Mouse (Mus musculus) cerebellum, adult 8-10 months (tissue): ENCODE results near the gene Mapkapk5.
"Not testable (repeated sequence)": the region's sequence is repeated elsewhere in the genome, so short reads cannot be mapped to it uniquely, and the experiment has no call there.

Experiments
- DNase-seq: peaks from one replicate; pipeline ENCODE4 v3.0.0; 2022

Mapkapk5 gene

DNA sequence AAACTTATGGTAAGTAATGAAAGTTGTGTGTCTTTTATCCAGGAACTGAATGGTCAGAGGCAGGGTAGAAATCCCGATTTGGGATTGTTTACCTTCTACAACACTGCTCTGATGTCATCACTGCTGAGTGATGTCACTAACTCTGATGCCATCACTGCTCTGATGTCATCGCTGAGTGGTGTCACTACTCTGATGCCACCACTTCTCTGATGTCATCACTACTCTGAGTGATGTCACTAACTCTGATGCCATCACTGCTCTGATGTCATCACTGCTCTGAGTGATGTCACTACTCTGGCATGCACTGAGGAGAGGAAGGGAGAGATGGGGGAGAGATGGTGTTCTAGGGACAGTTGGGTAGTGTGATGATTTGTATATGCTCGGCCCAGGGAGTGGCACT, 16.7 kb upstream of the Mapkapk5 start:
- DNase-seq: no peak

DNA sequence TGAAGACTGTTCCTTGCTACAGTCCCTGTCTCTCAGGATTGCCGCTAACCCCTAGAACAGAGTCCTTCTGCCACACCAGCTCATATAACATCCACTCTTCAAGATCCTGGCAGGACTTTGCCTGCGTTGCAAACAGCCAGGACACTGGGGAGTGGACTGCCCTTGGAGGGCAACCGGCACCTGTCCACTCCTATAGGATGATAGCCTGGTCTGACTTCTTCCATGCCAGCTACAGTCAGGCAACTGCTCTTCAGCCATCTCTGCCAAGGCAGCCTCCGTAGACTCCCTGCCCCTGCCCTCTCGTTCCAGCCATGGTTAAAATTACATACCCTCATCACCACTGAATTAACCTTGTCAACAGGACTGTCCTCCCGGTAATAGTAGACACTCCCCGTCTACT, 3.5 kb upstream of the Mapkapk5 start:
- DNase-seq: no peak

DNA sequence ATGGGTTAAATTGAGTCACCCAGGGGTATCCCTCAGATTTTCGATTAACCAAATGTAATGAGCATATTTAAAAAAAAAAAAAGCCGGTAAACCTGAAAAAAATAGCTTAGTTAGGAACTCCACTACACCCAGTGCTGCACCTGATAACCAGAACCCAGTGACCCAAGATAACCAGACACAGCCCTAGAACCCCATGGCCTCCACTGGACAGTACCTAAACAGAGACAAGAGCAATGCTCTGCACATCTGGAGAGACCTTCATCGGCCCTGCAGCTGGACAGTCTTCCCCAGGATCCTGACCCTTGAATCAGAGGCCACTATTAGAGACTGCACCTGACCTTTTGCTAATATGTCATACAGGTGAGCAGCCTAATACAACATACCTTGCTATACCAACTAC, 1.4 kb upstream of the Mapkapk5 start:
- DNase-seq: no peak

DNA sequence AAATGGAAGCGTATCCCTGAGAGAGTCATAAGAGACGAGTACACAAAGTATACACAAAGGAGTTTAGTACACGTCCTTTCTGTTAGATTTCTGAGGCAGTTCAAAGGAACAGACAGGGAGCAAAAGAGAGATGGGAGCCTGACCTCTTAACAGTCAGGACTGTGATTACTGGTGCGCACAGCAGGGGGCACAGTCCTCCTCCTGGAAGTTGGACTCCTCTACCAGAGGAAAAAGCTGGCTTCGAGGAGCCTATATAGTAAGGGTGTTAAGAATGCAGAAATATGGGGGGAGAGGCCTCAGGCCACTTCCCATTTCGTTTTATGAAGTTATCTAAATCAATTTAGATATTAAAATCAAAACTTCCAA, 808 bp upstream of the Mapkapk5 start:
- DNase-seq: peak; percentile 31

DNA sequence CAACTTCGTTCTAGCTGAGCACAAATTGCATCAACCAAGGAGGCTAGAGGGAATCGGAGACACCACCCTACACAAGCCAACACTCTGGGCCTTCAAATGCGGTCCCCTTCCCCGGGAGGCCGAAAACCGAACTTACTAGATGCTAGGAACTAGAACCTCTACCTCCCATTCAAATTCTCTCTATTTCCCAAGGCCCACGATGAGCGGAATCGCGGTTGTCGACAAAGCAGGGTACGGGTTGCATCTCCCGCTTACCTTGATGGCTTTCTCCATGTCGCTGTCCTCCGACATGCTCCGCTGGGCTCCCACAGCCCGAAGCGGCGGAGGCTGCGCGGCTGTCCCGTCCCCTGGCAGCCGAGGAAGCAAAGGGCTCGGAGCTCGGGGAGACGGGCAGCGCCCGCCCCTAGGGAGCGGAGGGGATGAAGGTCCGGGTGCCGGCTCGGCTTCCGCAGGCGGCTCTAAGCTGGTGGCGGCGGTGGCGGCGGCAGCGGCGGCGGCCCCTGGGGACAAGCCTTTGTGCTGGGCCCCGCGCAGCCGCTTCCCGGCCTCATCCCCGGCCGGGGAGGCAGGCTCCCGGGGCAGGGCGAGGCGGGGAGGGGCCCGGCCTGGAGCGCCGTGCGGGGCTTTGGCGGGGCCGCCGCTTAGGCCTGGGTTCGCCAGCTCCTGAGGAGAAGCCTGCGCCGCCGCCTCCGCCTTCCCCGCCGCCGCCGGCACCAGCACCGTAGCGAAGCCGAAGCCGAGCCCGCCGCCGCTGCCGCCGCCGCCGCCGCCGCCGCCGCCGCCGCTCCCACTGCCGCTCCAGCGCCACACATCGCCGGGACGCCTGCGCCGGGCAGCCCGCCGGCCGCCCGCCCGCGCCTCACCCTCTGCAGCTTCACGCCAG, 554 bp downstream of the Mapkapk5 start, which contains the start of the genes Adam1a and Gm42878:
TSS of gene Adam1a (minus strand) at position 573 of the 883 bp plus-strand sequence.
TSS of gene Gm42878 (minus strand) at position 573 of the 883 bp plus-strand sequence.
- no peak for DNase-seq

DNA sequence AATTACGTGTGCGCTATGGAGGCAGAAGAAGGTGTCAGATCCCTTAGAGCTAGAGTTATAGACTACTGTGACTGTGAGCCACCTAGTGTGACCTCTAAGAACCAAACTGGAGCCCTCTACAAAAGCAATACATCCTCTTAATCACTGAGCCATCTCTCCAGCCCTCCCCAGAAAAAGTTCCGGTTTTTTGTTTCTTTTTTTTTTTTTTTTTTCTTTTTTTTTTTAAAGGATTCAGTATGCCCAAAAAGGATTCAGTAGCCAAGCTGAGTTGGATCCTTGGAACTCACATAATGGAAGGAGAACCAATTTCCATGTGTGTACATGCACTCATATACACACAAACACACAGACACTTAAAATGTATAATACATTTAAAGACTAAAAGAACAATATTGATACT, 2.3 kb downstream of the Mapkapk5 start:
- DNase-seq: no peak

DNA sequence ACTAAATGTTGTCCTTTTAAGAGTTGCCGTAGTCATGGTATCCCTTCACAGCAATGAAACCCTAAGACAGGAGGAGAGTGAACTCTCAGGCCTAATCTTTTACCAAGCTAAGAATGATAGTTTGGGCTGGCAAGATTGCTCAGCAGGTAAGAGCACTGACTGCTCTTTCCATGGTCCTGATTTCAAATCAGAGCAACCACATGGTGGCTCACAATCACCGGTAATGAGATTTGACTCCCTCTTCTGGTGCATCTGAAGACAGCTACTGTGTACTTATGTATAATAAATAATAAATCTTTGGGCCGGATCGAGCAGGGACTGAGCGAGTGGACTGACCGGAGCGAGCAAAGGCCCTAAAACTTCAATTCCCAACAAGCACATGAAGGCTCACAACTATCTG, 4.5 kb downstream of the Mapkapk5 start:
- DNase-seq: no peak

DNA sequence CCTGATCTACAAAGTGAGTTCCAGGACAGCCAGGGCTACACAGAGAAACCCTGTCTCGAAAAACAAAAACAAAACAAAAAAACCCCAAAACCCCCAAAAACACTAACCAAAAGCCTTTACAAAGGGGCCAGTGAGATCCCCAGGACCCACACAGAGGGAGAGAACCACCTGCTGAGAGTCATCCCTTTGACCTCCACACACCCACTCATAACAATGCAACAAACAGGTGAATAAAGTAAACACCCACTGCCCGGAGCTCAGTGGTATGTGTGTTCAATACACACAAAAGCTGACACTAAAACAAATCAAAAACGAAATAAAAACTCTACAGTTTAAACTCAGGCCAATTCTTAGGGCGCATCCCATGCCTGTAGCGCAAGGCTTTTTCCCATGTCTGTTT, 5.6 kb downstream of the Mapkapk5 start:
- no peak for DNase-seq

DNA sequence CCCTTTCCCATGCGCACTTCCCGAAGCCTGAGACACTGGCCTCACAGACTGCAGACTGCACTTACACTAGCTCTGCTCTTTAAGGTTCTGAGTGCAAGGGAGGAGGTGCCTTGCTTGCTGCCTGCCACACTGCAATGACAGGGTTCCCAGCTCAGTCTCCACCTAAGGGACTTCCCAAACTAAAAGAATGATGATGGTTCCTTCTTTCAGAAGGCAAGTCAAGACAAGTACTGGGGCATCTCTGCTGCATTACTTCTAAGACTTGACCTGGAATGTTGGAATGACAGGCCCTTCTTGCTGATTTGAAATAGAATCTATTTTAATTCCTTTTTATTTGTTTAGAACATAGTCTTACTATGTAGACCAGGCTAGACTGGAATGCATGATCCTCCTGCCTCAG, 8.1 kb downstream of the Mapkapk5 start:
- DNase-seq: no peak

DNA sequence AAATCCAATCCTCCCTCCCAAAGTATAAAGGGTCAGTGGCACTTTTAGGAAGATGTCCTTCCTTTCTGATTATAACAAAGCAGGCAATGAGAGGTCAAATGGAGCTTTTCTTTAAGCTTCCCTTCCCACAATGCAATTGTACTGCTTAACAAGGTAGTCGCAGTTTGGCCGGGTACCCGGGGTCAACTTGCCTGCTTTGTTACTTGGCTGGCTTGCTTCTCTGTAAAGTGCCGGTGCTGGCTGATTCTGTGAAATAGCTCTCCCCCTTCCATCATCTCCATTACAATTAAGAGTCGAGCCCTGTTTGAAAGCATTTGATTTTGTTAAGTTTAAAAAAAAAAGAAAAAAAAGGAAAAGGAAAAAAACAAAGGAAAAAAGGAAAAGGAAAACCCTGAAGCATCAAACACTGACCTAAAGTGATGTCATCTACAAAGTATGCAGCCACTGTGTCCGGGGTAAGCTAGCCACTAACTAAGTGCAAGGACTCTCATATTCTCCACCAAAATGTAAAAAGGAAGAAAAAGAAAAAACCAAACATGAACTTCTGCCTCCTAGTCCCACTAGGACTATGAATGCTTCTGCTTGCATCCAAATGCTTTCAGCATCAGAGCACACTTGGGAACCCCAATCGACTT, 8.7 kb downstream of the Mapkapk5 start:
- no peak for DNase-seq

DNA sequence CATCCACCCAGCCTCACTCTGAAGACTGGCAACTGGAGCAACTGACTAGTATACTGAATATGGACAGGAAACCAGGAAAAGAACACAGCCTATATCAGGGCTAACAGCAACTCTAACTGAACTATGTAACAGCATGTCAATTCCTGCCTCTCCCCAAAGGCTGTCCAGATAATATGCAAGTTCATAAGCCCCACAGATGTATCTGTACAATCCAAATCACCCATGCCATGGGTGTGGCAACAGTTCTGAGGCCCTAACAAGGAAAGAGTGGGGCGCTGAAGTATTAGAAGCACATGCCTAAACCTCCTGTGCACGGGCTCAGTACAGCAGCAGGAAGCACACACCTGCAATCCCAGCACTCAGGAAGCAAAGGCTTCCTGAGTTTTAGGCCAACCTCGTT, 10.6 kb downstream of the Mapkapk5 start:
- no peak for DNase-seq

DNA sequence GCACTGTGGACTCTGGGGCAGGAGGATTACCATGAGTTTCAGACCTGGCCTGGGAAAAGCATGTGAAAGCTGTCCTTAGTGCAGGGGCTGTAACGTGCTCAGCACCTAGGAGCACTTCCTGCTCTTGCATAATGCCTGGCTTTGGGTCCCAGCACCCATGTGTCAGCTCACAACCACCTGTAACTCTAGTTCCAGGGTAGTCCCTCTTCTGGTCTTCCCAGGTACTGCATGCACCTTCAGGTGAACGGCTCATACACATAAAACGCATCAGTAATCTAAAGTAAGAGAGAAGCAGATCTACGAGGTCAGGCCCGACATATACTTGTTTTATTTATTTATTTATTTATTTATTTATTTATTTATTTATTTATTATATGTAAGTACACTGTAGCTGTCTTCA, 11.2 kb downstream of the Mapkapk5 start:
- DNase-seq: no peak

DNA sequence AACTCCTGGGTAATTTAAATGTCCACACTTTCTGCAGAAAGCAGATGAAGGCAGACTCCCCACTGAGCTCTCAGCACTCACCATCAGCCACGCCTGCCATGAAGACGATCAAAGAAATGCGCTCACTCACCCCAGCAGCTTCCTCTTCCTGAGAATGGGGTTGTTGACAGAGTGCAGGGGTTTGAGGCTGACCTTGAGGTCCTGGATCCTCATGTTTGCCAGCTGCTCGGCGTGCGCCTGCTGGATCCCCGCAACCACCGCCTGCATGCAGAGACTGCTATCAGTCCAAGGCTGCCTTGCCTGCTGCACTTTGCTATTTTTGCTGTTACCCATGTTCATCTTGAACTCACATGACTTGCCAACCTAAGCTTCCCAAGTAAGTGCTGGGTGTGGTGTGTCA, 18.7 kb downstream of the Mapkapk5 start:
- no peak for DNase-seq

DNA sequence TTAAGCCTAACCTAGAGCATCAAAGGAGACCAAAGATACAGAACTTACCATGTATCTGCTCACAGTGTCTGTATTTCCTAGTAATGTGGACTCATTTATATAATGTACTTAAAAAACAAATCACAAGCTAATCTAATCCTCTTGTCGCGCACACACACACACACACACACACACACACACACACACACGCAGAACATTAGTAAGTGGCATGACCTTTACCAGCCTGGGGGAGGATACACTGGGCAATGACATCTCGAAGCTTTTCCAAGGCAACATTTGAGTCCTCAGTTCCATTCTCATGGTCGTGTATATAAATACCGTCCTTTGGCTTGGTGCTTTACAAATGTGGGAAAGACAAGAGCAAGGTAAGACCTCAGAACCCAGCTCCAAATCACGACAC, 19.2 kb downstream of the Mapkapk5 start:
- DNase-seq: no peak

DNA sequence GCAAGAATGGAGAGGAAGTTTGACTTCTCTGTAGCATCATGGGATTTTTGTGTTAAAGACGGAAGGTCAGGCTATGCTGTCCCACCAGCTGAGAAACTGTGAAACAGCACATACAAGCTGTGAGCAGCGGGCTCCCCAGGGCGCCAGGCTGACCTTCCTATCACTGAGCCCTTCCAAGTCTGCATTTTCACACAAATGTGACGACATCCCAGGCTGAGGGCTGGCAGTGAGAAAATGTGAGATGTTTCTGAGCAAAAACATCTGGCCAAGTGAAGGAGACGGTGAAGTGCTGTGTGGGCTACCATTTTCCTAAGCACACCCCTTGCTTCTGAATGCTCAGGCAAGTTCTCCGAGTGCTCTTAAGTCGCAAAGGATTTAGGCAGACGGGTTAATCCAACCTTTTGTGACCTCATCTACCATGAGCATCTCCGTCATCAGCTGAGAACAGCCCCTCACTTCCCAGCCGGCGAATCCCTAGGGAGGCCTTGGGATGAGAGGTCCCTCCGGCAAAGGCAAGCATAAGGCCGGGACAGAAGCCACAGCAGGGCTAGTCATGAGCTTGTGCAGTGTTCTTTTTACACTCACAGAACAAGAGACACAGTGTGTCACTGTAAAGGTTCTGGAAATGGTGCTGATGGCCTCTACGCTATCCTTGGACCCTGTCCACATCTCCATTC, 19.8 kb downstream of the Mapkapk5 start:
- DNase-seq: no peak

DNA sequence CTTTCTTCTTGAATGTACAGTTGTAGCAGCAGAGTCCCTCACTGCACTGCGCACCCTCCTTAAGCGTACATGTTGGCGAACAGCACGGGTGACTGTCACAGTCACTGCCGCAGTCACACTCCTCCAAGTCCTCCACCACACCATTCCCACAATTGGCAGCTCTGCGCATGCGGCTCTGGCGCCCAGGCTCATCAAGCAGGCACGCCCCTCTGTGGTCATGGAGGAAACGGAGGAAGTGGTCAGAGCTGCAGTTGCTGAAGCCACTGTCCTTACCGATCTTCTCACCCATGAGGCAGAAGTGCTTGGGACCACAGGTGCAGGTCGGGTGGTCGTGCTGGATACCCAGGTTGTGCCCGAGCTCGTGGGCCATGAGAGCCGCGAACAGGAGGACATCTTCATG, 25.9 kb downstream of the Mapkapk5 start:
- not testable (repeated sequence) for DNase-seq

DNA sequence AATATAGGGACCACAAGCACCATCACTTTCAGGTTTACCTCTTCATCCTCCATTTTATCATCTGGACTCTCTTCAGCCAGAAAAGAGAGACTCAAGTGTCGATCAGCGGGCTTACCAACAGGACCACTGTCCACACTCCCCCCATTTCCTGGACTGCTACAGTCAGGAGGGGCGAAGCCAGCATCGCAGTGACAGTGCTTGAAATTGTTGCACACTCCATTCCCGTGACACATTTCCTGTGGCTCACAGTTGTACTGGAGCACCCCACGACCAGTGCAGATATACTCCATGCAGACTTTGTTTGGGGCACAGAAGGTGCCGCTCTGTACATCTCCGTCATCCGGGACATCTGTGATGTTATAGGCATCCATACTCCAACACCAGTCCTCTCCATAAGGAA, 26.7 kb downstream of the Mapkapk5 start:
- no peak for DNase-seq

DNA sequence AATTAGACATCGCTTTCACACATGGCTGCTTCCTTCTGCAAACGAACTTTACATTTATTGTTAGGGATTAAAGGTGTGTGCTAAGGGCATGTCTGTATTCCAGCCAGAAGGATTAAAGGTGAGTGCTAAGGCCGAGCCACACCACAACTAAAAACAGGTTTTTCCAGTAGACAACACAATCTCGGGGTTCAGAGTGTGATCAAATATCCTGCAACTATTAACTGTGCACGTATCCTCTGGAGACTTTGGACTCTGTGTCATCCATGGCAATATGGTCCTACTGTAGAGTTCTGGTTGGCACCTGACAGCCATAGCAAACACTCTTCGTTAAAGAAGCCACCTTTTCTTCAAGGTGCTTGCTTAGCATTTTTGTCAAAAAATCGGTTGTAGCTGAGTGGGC, 35.7 kb downstream of the Mapkapk5 start:
- no peak for DNase-seq

DNA sequence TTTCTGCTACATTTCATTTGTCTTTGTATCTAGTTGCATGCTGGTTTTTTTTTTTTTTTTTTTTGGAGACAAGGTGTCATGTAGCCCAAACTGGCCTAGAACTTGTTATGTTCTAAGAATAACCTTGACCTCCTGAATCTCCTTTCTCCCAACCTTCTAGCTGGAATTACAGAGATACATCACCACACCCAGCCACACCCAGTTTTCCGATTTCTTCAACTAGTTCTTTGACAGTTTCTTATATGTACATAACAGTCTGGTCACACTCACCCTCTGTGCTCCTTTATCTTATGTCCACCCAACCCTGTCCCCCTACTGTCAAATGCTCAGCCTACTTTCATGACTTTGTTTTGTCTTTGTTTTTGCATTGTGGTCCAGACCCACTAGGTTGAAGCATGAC, 38.9 kb downstream of the Mapkapk5 start:
- no peak for DNase-seq

DNA sequence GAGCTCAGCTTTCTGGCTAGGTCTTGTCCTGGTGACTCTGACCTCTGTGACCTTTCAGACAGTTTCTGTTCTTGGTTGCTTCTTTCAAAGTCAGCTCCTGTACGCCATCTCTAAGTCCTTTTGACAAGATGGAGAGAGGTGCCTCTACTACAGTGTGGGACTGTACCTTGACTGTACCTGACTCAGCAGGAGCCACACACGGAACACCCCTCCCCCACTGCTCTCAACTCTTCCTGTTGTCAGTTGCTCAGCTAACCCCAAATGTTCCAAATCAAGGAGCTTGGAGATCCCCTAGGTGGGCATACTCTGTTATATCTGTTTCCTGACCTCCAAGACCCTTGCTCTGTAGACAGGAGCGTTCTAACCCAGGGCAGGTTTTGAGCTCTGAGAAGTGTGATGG, 42.5 kb downstream of the Mapkapk5 start, which contains the start of gene Adam1b:
TSS of gene Adam1b (minus strand) at position 205 of the 400 bp plus-strand sequence.
- DNase-seq: no peak

DNA sequence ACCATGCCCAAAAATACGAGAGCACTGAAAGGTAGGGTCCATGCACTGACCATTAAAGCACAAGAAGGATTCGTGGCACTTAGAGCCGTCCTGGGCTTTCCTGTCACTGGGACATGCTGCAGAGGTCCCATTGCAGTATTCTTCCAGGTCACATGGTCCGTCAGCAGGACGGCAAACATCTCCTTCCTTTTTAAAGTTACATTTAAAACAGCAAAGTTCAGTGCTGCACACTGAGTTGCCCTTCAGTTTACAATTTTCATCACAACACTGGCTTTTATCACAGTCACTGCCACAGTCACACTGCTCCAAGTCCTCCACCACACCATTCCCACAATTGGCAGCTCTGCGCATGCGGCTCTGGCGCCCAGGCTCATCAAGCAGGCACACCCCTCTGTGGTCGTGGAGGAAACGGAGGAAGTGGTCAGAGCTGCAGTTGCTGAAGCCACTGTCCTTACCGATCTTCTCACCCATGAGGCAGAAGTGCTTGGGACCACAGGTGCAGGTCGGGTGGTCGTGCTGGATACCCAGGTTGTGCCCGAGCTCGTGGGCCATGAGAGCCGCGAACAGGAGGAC, 44.2 kb downstream of the Mapkapk5 start:
- not testable (repeated sequence) for DNase-seq

DNA sequence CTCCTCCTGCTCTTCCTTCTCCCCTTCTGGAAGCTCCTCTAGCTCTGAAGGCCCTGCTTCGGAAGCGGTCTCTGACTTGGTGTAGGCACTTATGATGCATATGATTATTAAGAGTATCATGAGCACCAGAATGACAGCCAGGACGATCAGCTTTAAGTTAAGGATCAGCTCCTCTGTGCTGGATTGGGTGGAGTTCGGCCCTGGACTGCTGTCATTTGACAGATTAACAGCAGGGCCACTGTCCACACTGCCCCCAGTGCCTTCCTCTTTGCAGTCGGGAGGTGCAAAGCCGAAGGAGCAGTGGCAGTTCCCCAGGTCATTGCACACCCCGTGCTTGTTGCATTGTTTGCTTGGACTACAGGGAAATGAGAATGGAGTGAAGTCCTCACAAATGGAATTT, 45.0 kb downstream of the Mapkapk5 start:
- no peak for DNase-seq

DNA sequence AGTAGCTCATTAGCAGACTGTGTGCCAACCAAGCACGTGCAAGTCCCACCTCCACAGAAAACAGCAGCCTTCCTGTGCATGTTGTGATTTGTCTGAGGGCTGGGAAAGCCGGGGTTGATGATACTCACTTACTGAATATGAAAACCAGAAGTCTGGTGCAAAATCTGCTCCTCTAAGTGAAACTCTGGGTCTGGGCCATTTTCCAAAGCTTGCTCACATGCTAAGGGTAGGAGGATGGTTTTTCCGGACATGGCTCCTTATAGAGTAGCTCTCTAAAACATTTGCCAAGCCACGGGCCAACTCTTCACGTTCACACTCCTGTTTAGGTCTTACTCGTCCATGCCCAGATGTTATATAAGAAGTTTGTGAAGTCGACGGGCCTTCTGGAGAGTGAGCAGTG, 52.4 kb downstream of the Mapkapk5 start:
- no peak for DNase-seq
